Comparison of ENCODE assay signal across 8 mouse cellular contexts in genomic region chr13:32312663-32313062, GRCm38 (mm10). TPM values are rescaled to one million over a fixed set of nuclear protein-coding genes. Genes with fewer than 3 reads are reported as not detected.
DNase-seq lines count a peak whose midpoint lies in the region; TF ChIP-seq lines count a peak whose summit lies in the region.

No protein-coding gene starts in this region.

- no peaks in the 10 kb centered on the region for H3K36me3 ChIP-seq in spleen, adult 2 months (ENCODE audit: control insufficient read depth, insufficient read depth, low read length)

- peak; percentile 19 to 36 for DNase-seq in cerebellum, adult 18-20 months
- no peak for DNase-seq in cerebellum, adult 11-12 months
- DNase-seq in 3T3-L1 (ENCODE audit: low read depth, low spot score), result peak; percentile 76
- DNase-seq in adrenal gland, adult 8-10 months, result peak; percentile 49
- peak; percentile 61 for DNase-seq in fat pad, adult 2 months (ENCODE audit: extremely low read depth, low read depth, low spot score)
- peak; percentile 63 for DNase-seq in kidney, postnatal 10 days
- DNase-seq in lung, postnatal 14 days, result peak; percentile 59
- DNase-seq in spleen, adult 2 months (ENCODE audit: low read depth in 1 of 2, low spot score in 2 of 2), result peak; percentile 42 to 59

- no peak for TF ChIP-seq POLR2A in spleen, adult 2 months (IDR thresholded peaks at IDR 0.05; ENCODE audit: low read depth, low read length)

- no peaks in the 10 kb centered on the region for H3K27me3 ChIP-seq in spleen, adult 2 months (ENCODE audit: control insufficient read depth, insufficient read depth, low read length)

- no peak overlapping the region for H3K27ac ChIP-seq in spleen, adult 2 months (ENCODE audit: insufficient read depth, low read length)

- TF ChIP-seq CTCF in spleen, adult 2 months (IDR thresholded peaks at IDR 0.05; ENCODE audit: extremely low read depth, insufficient read depth, insufficient read length, insufficient replicate concordance), result peak; percentile 56; the same call in 1 of the 2 replicates

- no peaks in the 10 kb centered on the region for H3K4me1 ChIP-seq in spleen, adult 2 months (ENCODE audit: control insufficient read depth, insufficient read depth, insufficient read length)

- WGBS in spleen, adult 2 months, result 38% methylated on average over 3 of the region's 3 CpGs

- no peak overlapping the region for H3K4me3 ChIP-seq in spleen, adult 2 months (ENCODE audit: extremely low read depth, insufficient read depth, insufficient read length)

RNA-seq across cellular contexts. Expression of gene Gmds, which starts 25.9 kb away (rescaled TPM):
- 1 to 10 TPM; 7.1 to 8.6 (median 7.5) TPM for total RNA-seq in adrenal gland, adult 8-10 months (2022)
- polyA plus RNA-seq in spleen, adult 2 months (2012; rRNA removed), result 7.9 and 21.7 TPM in 2 replicates
